Mouse (Mus musculus): ENCODE measurements around the gene Cmss1. TPM values are rescaled to one million over a fixed set of nuclear protein-coding genes. Genes with fewer than 3 reads are reported as not detected.

The Cmss1 gene
- polyA plus RNA-seq, 2 experiments: 6.0 to 23.0 TPM

DNA sequence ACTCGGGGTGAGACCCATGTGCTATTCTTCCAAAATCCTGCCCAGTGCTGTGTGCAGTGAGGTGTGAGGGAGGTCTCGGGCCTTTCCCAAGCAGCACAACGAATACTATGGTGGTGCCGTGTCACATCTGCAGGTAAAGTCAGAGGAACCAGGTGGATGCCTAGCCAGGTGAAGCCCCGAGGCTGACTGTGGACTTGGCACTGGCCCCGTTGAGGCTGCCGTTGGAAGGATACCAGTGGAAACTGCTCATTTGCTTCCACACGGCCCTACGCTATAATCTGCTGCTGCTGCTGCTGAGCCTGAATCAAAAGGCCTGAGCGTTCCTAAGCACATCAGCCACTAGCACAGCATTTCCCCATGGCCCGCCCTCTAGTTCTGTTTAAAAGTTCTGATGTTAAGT lies 167.5 kb downstream of the Cmss1 start:
- no peaks in the 10 kb centered on the region for H3K36me3 ChIP-seq (replicated peaks; ENCODE audit: control insufficient read depth, insufficient read depth, low read depth)
- no peaks in the 10 kb centered on the region for H3K27me3 ChIP-seq (ENCODE audit: control insufficient read depth, insufficient read depth, low read length)
- H3K9me3 ChIP-seq (ENCODE audit: control insufficient read depth, low read length): no peaks in the 10 kb centered on the region
- no peak overlapping the region for H3K27ac ChIP-seq
- H3K4me1 ChIP-seq (replicated peaks; ENCODE audit: control insufficient read depth in 2 of 2, insufficient read depth in 2 of 2, low read length in 1 of 2): no peaks in the 10 kb centered on the region; a peak in 1 of 4 replicates
- ATAC-seq (ENCODE audit: insufficient read depth) (no peak), DNase-seq (ENCODE audit: low read depth in 3 of 3, low spot score in 3 of 3) (no peak)
- H3K4me3 ChIP-seq (ENCODE audit: insufficient read depth in 1 of 2, low read depth in 2 of 2, low read length in 2 of 2): no peak overlapping the region
- 77% methylated on average over 11 of the region's 11 CpGs for WGBS (ENCODE audit: insufficient replicate concordance)
- no peak overlapping the region for H3K4me2 ChIP-seq (ENCODE audit: low read depth)
- no peak for TF ChIP-seq CTCF (IDR thresholded peaks at IDR 0.05; ENCODE audit: low read depth)
- TF ChIP-seq EP300 (IDR thresholded peaks at IDR 0.05; ENCODE audit: low read depth): no peak
- H3K9ac ChIP-seq (replicated peaks): no peak overlapping the region

GRCm38 (mm10) chr16:57438288-57438685 lies 168.4 kb downstream of the Cmss1 start:
- TF ChIP-seq CTCF (IDR thresholded peaks at IDR 0.05; ENCODE audit: low read depth) (no peak), EP300 (IDR thresholded peaks at IDR 0.05; ENCODE audit: low read depth) (no peak)
- WGBS (ENCODE audit: insufficient replicate concordance): 75% methylated on average over 5 of the region's 5 CpGs
- Histone ChIP-seq H3K36me3 (replicated peaks; ENCODE audit: control insufficient read depth, insufficient read depth, low read depth) (no peaks in the 10 kb centered on the region), H3K4me3 (ENCODE audit: insufficient read depth in 1 of 2, low read depth in 2 of 2, low read length in 2 of 2) (no peak overlapping the region), H3K4me1 (replicated peaks; ENCODE audit: control insufficient read depth in 2 of 2, insufficient read depth in 2 of 2, low read length in 1 of 2) (no peaks in the 10 kb centered on the region; a peak in 1 of 4 replicates), H3K4me2 (ENCODE audit: low read depth) (no peak overlapping the region), H3K27me3 (ENCODE audit: control insufficient read depth, insufficient read depth, low read length) (no peaks in the 10 kb centered on the region), H3K27ac (no peak overlapping the region), H3K9me3 (ENCODE audit: control insufficient read depth, low read length) (no peaks in the 10 kb centered on the region), H3K9ac (replicated peaks) (no peak overlapping the region)
- no peak for ATAC-seq (ENCODE audit: insufficient read depth)
- no peak for DNase-seq (ENCODE audit: low read depth in 3 of 3, low spot score in 3 of 3)

- H3K36me3 ChIP-seq (replicated peaks; ENCODE audit: control insufficient read depth, insufficient read depth, low read depth): no peaks in the 10 kb centered on the region
- no peak for TF ChIP-seq CTCF (IDR thresholded peaks at IDR 0.05; ENCODE audit: low read depth)
- TF ChIP-seq EP300 (IDR thresholded peaks at IDR 0.05; ENCODE audit: low read depth): no peak
- DNase-seq (ENCODE audit: low read depth in 3 of 3, low spot score in 3 of 3) (no peak), ATAC-seq (ENCODE audit: insufficient read depth) (no peak)
- no peak overlapping the region for H3K4me2 ChIP-seq (ENCODE audit: low read depth)
- no peaks in the 10 kb centered on the region; a peak in 1 of 4 replicates for H3K4me1 ChIP-seq (replicated peaks; ENCODE audit: control insufficient read depth in 2 of 2, insufficient read depth in 2 of 2, low read length in 1 of 2)
- no peaks in the 10 kb centered on the region for H3K27me3 ChIP-seq (ENCODE audit: control insufficient read depth, insufficient read depth, low read length)
- no peak overlapping the region for H3K27ac ChIP-seq
- H3K9ac ChIP-seq (replicated peaks): no peak overlapping the region
- H3K4me3 ChIP-seq (ENCODE audit: insufficient read depth in 1 of 2, low read depth in 2 of 2, low read length in 2 of 2): no peak overlapping the region
- WGBS (ENCODE audit: insufficient replicate concordance): 74% methylated on average over 11 of the region's 11 CpGs
- no peaks in the 10 kb centered on the region for H3K9me3 ChIP-seq (ENCODE audit: control insufficient read depth, low read length)
Observed at GRCm38 (mm10) chr16:57437523-57438287, 169.0 kb downstream of the Cmss1 start.

GRCm38 (mm10) chr16:57434640-57435039 lies 172.0 kb downstream of the Cmss1 start:
- Histone ChIP-seq H3K27ac (no peak overlapping the region), H3K4me2 (ENCODE audit: low read depth) (no peak overlapping the region), H3K9ac (replicated peaks) (no peak overlapping the region), H3K4me1 (replicated peaks; ENCODE audit: control insufficient read depth in 2 of 2, insufficient read depth in 2 of 2, low read length in 1 of 2) (no peaks in the 10 kb centered on the region; a peak in 1 of 4 replicates), H3K27me3 (ENCODE audit: control insufficient read depth, insufficient read depth, low read length) (no peaks in the 10 kb centered on the region), H3K9me3 (ENCODE audit: control insufficient read depth, low read length) (no peaks in the 10 kb centered on the region), H3K4me3 (ENCODE audit: insufficient read depth in 1 of 2, low read depth in 2 of 2, low read length in 2 of 2) (no peak overlapping the region), H3K36me3 (replicated peaks; ENCODE audit: control insufficient read depth, insufficient read depth, low read depth) (no peaks in the 10 kb centered on the region)
- DNase-seq (ENCODE audit: low read depth in 3 of 3, low spot score in 3 of 3) (no peak), ATAC-seq (ENCODE audit: insufficient read depth) (no peak)
- WGBS (ENCODE audit: insufficient replicate concordance): 20% methylated on average over 3 of the region's 3 CpGs
- TF ChIP-seq CTCF (IDR thresholded peaks at IDR 0.05; ENCODE audit: low read depth) (no peak), EP300 (IDR thresholded peaks at IDR 0.05; ENCODE audit: low read depth) (no peak)

DNA sequence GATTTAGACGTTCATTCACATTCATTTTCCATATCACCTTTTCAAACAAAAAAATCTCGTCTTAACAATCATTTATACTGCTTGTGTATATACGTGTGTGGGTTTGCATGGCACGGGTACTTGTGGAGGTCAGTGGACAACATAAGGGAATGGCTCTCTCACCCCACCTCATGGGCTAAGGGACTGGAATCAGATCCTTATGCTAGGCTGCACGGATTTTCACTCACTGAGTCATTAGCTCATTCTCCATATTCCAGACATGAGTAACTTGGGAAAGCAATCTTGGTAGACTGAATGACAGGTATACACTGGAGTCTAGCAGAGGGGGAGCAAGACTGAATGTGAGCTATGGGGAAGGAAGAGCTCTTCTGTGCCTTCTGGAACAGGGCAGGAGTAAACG lies 173.0 kb downstream of the Cmss1 start:
- H3K4me3 ChIP-seq (ENCODE audit: insufficient read depth in 1 of 2, low read depth in 2 of 2, low read length in 2 of 2): no peak overlapping the region
- no peak overlapping the region for H3K27ac ChIP-seq
- DNase-seq (ENCODE audit: low read depth in 3 of 3, low spot score in 3 of 3) (no peak), ATAC-seq (ENCODE audit: insufficient read depth) (no peak)
- H3K36me3 ChIP-seq (replicated peaks; ENCODE audit: control insufficient read depth, insufficient read depth, low read depth): no peaks in the 10 kb centered on the region
- 63% methylated on average over 6 of the region's 6 CpGs for WGBS (ENCODE audit: insufficient replicate concordance)
- H3K27me3 ChIP-seq (ENCODE audit: control insufficient read depth, insufficient read depth, low read length): no peaks in the 10 kb centered on the region
- no peak overlapping the region for H3K4me2 ChIP-seq (ENCODE audit: low read depth)
- TF ChIP-seq CTCF (IDR thresholded peaks at IDR 0.05; ENCODE audit: low read depth): no peak
- TF ChIP-seq EP300 (IDR thresholded peaks at IDR 0.05; ENCODE audit: low read depth): no peak
- no peaks in the 10 kb centered on the region for H3K9me3 ChIP-seq (ENCODE audit: control insufficient read depth, low read length)
- no peaks in the 10 kb centered on the region; a peak in 1 of 4 replicates for H3K4me1 ChIP-seq (replicated peaks; ENCODE audit: control insufficient read depth in 2 of 2, insufficient read depth in 2 of 2, low read length in 1 of 2)
- H3K9ac ChIP-seq (replicated peaks): no peak overlapping the region
